Mouse (Mus musculus): ENCODE measurements around the gene Comp. TPM values are rescaled to one million over a fixed set of nuclear protein-coding genes. Genes with fewer than 3 reads are reported as not detected.

The Comp gene
- total RNA-seq, 1 experiment from 2014 or later, result not detected

Other genes with a start within 250 kb of the Comp start
- gene Nr2c2ap, start 242.2 kb upstream of the Comp start, total RNA-seq (2021), result 15.0 and 18.4 TPM in 2 replicates
- 16.9 and 18.8 TPM in 2 replicates for gene Rfxank, start 234.4 kb upstream of the Comp start, total RNA-seq (2021)
- gene Borcs8, start 234.1 kb upstream of the Comp start, total RNA-seq (2021), result 49.2 and 50.5 TPM in 2 replicates
- 0.41 and 0.56 TPM in 2 replicates for gene Mef2b, start 233.8 kb upstream of the Comp start, total RNA-seq (2021)
- gene Tmem161a, start 201.2 kb upstream of the Comp start, total RNA-seq (2021), result 48.9 and 50.7 TPM in 2 replicates
- 132 and 144 TPM in 2 replicates for gene Slc25a42, start 161.3 kb upstream of the Comp start, total RNA-seq (2021)
- gene Sugp2, start 139.3 kb upstream of the Comp start, total RNA-seq (2021), result 30.9 and 31.5 TPM in 2 replicates
- gene Armc6, start 139.1 kb upstream of the Comp start, total RNA-seq (2021), result 11.3 and 13.4 TPM in 2 replicates
- 21.3 and 25.0 TPM in 2 replicates for gene Homer3, start 90.7 kb upstream of the Comp start, total RNA-seq (2021)
- 49.2 and 71.3 TPM in 2 replicates for gene Ddx49, start 71.1 kb upstream of the Comp start, total RNA-seq (2021)
- gene Cope, start 71.0 kb upstream of the Comp start, total RNA-seq (2021), result 215 and 222 TPM in 2 replicates
- 1.9 and 2.9 TPM in 2 replicates for gene Cers1, start 57.8 kb upstream of the Comp start, total RNA-seq (2021)
- gene Gdf1, start 43.7 kb upstream of the Comp start, total RNA-seq (2021), result 0.41 and 1.2 TPM in 2 replicates
- 64.0 and 64.4 TPM in 2 replicates for gene Upf1, start 20.3 kb upstream of the Comp start, total RNA-seq (2021)
- gene Crtc1, start 66.0 kb downstream of the Comp start, total RNA-seq (2021), result 19.4 and 20.6 TPM in 2 replicates
- 15.7 and 16.3 TPM in 2 replicates for gene Klhl26, start 103.4 kb downstream of the Comp start, total RNA-seq (2021)
- gene Tmem59l, start 113.8 kb downstream of the Comp start, total RNA-seq (2021), result 4.6 and 5.6 TPM in 2 replicates
- not detected in 2 replicates for gene Crlf1, start 119.6 kb downstream of the Comp start, total RNA-seq (2021)
- 116 and 123 TPM in 2 replicates for gene Rex1bd, start 133.2 kb downstream of the Comp start, total RNA-seq (2021)
- gene Uba52, start 137.2 kb downstream of the Comp start, total RNA-seq (2021), result 1,600 and 1,776 TPM in 2 replicates
- 235 and 252 TPM in 2 replicates for gene Fkbp8, start 154.2 kb downstream of the Comp start, total RNA-seq (2021)
- 78.9 and 83.1 TPM in 2 replicates for gene Kxd1, start 154.4 kb downstream of the Comp start, total RNA-seq (2021)
- 22.4 and 22.9 TPM in 2 replicates for gene Ell, start 165.9 kb downstream of the Comp start, total RNA-seq (2021)
- gene Isyna1, start 220.8 kb downstream of the Comp start, total RNA-seq (2021), result 77.2 and 84.7 TPM in 2 replicates
- 84.4 and 102 TPM in 2 replicates for gene Ssbp4, start 235.3 kb downstream of the Comp start, total RNA-seq (2021)
- gene Lrrc25, start 242.6 kb downstream of the Comp start, total RNA-seq (2021), result 1.6 and 2.0 TPM in 2 replicates